Mouse (Mus musculus) bone marrow, adult 2 months (tissue): ENCODE measurements around the gene Shisa5.

Source experiments
- CTCF ChIP-seq: fragments of 200-500 bp; IDR thresholded peaks from 2 replicates; pipeline ENCODE4 v1.5.1; 2011; ENCODE audit warnings: low read length, control low read depth; ENCODE audit not compliant: control insufficient read depth, insufficient read depth
- POLR2A ChIP-seq: fragments of 200-500 bp; IDR thresholded peaks from 2 replicates; pipeline ENCODE4 v1.6.1; 2011; ENCODE audit warnings: low read depth, mild to moderate bottlenecking, control low read depth, low read length, borderline replicate concordance; ENCODE audit not compliant: control insufficient read depth

- no peak for TF ChIP-seq CTCF
- no peak for TF ChIP-seq POLR2A
Observed at GRCm38 (mm10) chr9:109105648-109106047, 67.3 kb downstream of the Shisa5 start.
